10 mouse cellular contexts compared by ENCODE assay signal in genomic region chr10:59310691-59311457, GRCm38 (mm10). TPM values are rescaled to one million over a fixed set of nuclear protein-coding genes. Genes with fewer than 3 reads are reported as not detected.
A peak's percentile ranks its signal among the peaks of the same experiment; 100 is the strongest.
DNase-seq lines count a peak whose midpoint lies in the region; ATAC-seq and TF ChIP-seq lines count a peak whose summit lies in the region.
"Had no signal": no experiment of that assay in that cellular context is flagged by ENCODE, and none has a peak within 500 bp of the region (broad histone marks: within the 10 kb centered on the region; RNA-seq: fewer than 3 reads in every experiment).

No protein-coding gene starts in this region.

- H3K36me3 ChIP-seq in stomach, postnatal 0 days (ENCODE audit: control insufficient read depth, insufficient read depth, low read length), result no peaks in the 10 kb centered on the region
- H3K36me3 ChIP-seq: liver, embryonic 15.5 days had no signal

- 48% methylated on average over 6 of the region's 6 CpGs for WGBS in stomach, postnatal 0 days

- TF ChIP-seq EP300 in stomach, postnatal 0 days (optimal IDR thresholded peaks at IDR 0.05), result no peak

- no peak overlapping the region for H3K27ac ChIP-seq in stomach, postnatal 0 days (replicated peaks)
- H3K27ac ChIP-seq: liver, embryonic 15.5 days had no signal

- peaks cover 4% of the 10 kb centered on the region; the same call in 1 of the 2 replicates for H3K4me1 ChIP-seq in stomach, postnatal 0 days (replicated peaks; ENCODE audit: control insufficient read depth, insufficient read depth)
- H3K4me1 ChIP-seq: liver, embryonic 15.5 days had no signal

- no peak for TF ChIP-seq CTCF in stomach, postnatal 0 days (IDR thresholded peaks at IDR 0.05; ENCODE audit: low read depth)

- H3K9ac ChIP-seq in stomach, postnatal 0 days (ENCODE audit: low read length), result no peak overlapping the region
- H3K9ac ChIP-seq: liver, embryonic 15.5 days had no signal

- H3K27me3 ChIP-seq in stomach, postnatal 0 days (ENCODE audit: control insufficient read depth, insufficient read depth, low read length), result no peaks in the 10 kb centered on the region
- H3K27me3 ChIP-seq: liver, embryonic 15.5 days had no signal

- H3K9me3 ChIP-seq in stomach, postnatal 0 days (ENCODE audit: control insufficient read depth, low read length), result no peaks in the 10 kb centered on the region
- H3K9me3 ChIP-seq: liver, embryonic 15.5 days had no signal

- peak; percentile 49; the same call in 1 of the 2 replicates for ATAC-seq in stomach, postnatal 0 days (ENCODE audit: low FRiP score, low TSS enrichment)
- ATAC-seq in erythroid progenitor cell, adult 5-6 weeks (replicated peaks; ENCODE audit: low FRiP score, poor library complexity, severe bottlenecking), result no peak

- DNase-seq in urinary bladder, postnatal 14 days (ENCODE audit: low spot score), result peak; percentile 69
- no peak for DNase-seq in urinary bladder, postnatal 10 days (ENCODE audit: low spot score)
- peak; percentile 65 for DNase-seq in heart, postnatal 4 days
- DNase-seq in kidney, postnatal 36 days, result peak; percentile 70 to 84
- peak; percentile 15 for DNase-seq in stomach, postnatal 0 days (ENCODE audit: low spot score)
- no peak for DNase-seq in frontal cortex, postnatal 10 days (ENCODE audit: low spot score in 2 of 2)
- DNase-seq in ovary, postnatal 14 days (ENCODE audit: low spot score), result no peak

- no peak overlapping the region for H3K4me3 ChIP-seq in stomach, postnatal 0 days (ENCODE audit: low read depth, low read length)
- H3K4me3 ChIP-seq: liver, embryonic 15.5 days; myocyte had no signal

- H3K4me2 ChIP-seq in stomach, postnatal 0 days (replicated peaks; ENCODE audit: low read depth), result no peak overlapping the region
- H3K4me2 ChIP-seq: liver, embryonic 15.5 days had no signal

RNA-seq across cellular contexts. Expression of gene P4ha1, which starts 12.2 kb away (rescaled TPM):
- total RNA-seq in heart, postnatal 4 days (2021), result 10 to 100 TPM; 21.2 to 25.3 TPM
- 13.9 and 17.9 TPM in 2 replicates for polyA plus RNA-seq in stomach, postnatal 0 days (2015; fragmentation: Nextera tagmentation; extraction: Ambion mirVana)
- 2.5 and 6.5 TPM in 2 replicates for total RNA-seq in erythroid progenitor cell, adult 5-6 weeks (2015; ENCODE audit: low replicate concordance)
- 8.9 and 12.9 TPM in 2 replicates for total RNA-seq in erythroid progenitor cell, adult 5-6 weeks (2017; ENCODE audit: low replicate concordance)

Comparison
In these comparisons a context has a peak if more than half of its experiments do, and no peak if none do; other contexts are left out.
1. DNase-seq: peak in urinary bladder, postnatal 14 days (single experiment), heart, postnatal 4 days (single experiment), kidney, postnatal 36 days (2 of 2) and stomach, postnatal 0 days (single experiment); none in urinary bladder, postnatal 10 days (single experiment), frontal cortex, postnatal 10 days (0 of 2) and ovary, postnatal 14 days (single experiment).